Mouse (Mus musculus) right cerebral cortex, postnatal 36 days (tissue): ENCODE results near the gene Nsmce4a.
"Not testable (repeated sequence)": the region's sequence is repeated elsewhere in the genome, so short reads cannot be mapped to it uniquely, and the experiment has no call there.

Experiments
- DNase-seq, 2 experiments: peaks; one replicate each; pipeline ENCODE4 v3.0.0; 2022; ENCODE audit warnings: low spot score in 2 of 2, mixed read lengths in 1 of 2

Gene Nsmce4a

GRCm38 (mm10) chr7:130535174-130535573 is 37.7 kb downstream of the Nsmce4a start:
- DNase-seq, result no peak

- peak; percentile 59 to 63 for DNase-seq
Observed at GRCm38 (mm10) chr7:130533316-130534260, 39.3 kb downstream of the Nsmce4a start.

GRCm38 (mm10) chr7:130531138-130531537 is 41.8 kb downstream of the Nsmce4a start:
- not testable (repeated sequence) for DNase-seq

GRCm38 (mm10) chr7:130527306-130527705 is 45.6 kb downstream of the Nsmce4a start:
- DNase-seq, result no peak

GRCm38 (mm10) chr7:130523451-130523850 is 49.5 kb downstream of the Nsmce4a start:
- no peak for DNase-seq

- no peak for DNase-seq
Observed at GRCm38 (mm10) chr7:130520812-130521422, 52.0 kb downstream of the Nsmce4a start.

GRCm38 (mm10) chr7:130520049-130520425 is 52.9 kb downstream of the Nsmce4a start, which contains the start of gene Ate1:
Gene Ate1, minus strand, starts transcription at chr7:130520369.
- DNase-seq, result no peak

GRCm38 (mm10) chr7:130519096-130520048 is 53.5 kb downstream of the Nsmce4a start:
- DNase-seq, result peak; percentile 95

GRCm38 (mm10) chr7:130518213-130519095 is 54.5 kb downstream of the Nsmce4a start:
- no peak for DNase-seq

GRCm38 (mm10) chr7:130510243-130510642 is 62.7 kb downstream of the Nsmce4a start:
- no peak for DNase-seq

GRCm38 (mm10) chr7:130503006-130503405 is 69.9 kb downstream of the Nsmce4a start:
- DNase-seq, result no peak

- DNase-seq, result no peak
Observed at GRCm38 (mm10) chr7:130501499-130501898, 71.4 kb downstream of the Nsmce4a start.

GRCm38 (mm10) chr7:130493346-130493745 is 79.6 kb downstream of the Nsmce4a start:
- no peak for DNase-seq

GRCm38 (mm10) chr7:130492026-130492425 is 80.9 kb downstream of the Nsmce4a start:
- DNase-seq, result no peak
